Mouse (Mus musculus) urinary bladder, postnatal 36 days (tissue): Measurements from ENCODE around the gene Ifit3.
"Not testable (repeated sequence)": the region's sequence is repeated elsewhere in the genome, so short reads cannot be mapped to it uniquely, and the experiment has no call there.

Source experiments
- DNase-seq, 2 experiments: peaks; one replicate each; pipeline ENCODE4 v3.0.0; 2022; ENCODE audit warnings: low spot score in 2 of 2, mixed read lengths in 1 of 2

Gene Ifit3

DNA sequence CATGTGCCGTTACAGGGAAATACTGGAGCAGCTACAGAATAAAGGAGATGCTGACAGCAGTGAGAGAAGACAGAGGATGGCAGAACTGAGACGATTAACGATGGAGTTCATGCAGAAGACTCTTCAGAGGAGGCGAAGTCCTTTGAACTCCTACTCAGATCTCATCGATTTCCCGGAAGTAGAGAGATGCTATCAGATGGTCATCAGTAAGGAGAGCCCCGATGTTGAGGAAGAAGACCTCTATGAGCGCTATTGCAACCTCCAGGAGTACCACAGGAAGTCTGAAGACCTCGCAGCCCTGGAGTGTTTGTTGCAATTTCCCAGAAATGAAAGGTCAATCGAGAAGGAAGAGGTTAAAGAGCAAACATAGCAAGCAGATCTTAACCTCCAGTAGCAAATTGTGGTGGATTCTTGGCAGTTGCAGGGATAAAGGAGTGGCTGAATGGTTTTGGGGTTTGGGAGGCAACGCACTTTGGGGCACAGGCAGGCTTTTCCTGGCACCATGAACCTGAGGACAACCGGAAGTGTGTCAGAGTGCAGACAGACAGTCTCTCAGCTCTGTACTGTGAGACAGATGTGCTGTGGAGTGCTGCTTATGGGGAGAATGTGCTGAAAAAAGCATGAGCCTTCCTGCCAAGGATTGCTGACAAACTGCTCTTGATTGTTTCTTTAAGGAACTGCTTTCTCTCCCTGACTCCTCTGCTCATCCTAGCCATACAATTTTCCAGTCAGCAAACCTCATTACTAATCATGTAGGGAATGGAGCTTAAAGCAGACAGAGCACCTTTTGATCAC, 4.8 kb downstream of the Ifit3 start:
- not testable (repeated sequence) for DNase-seq

DNA sequence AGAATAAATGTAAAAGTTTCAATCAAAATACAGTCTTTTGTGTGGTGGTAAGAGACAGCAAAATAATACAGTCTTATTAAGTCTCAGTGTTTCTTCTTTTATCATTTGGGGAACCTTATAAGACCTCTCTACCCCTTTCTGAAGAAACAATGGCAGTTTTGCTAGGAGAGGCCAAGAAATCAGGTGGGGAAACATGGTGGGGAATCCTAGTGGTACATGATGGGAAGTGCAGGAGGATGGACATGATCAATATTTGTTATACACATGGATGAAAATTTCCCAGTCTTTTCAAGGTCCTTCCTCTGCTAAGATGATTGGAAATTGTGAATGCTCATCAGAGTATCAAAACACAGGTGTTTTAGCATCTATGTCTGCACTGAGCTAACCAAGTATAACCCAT, 5.6 kb downstream of the Ifit3 start:
- DNase-seq: no peak

DNA sequence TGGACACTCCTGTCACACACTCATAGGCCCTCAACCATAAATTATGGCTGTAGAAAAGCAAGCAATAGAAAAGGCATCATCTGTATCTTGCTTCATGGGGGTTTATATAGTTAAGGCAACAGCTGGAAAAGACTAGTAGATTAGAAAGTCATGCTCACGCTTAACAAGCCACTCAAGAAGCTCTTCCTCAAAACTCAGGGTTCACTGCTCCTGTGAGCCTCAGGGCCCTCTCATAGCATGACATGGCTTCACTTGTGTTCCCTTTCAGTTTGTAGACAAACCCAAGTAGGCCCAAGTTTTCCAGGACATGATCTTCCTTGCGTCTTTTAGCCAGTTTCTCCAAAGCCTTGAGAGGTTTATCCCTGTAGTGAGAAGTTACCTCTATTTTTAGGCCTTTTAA, 10.1 kb downstream of the Ifit3 start:
- no peak for DNase-seq

DNA sequence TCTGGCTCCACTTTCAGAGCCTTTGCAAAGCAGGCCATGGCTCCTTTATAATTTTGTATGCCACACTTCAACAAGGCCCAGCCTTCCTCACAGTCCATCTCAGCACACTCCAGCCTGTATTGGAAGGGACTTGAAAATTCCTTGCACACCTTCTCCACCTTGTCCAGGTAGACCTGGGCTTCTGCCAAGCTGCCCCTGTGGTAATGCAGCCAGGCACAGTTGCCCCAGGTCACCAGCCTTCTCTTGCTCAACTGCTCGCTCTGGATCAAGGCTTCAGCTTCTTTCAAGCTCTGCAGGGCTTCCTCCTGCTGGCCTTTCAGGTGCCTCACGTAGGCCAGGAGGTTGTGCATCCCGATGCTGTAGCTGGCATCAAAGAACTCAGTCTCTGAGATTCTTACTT, 11.2 kb downstream of the Ifit3 start:
- not testable (repeated sequence) for DNase-seq

- no peak for DNase-seq
These were observed 13.5 kb downstream of the Ifit3 start for GRCm38 (mm10) chr19:34596811-34597210.

DNA sequence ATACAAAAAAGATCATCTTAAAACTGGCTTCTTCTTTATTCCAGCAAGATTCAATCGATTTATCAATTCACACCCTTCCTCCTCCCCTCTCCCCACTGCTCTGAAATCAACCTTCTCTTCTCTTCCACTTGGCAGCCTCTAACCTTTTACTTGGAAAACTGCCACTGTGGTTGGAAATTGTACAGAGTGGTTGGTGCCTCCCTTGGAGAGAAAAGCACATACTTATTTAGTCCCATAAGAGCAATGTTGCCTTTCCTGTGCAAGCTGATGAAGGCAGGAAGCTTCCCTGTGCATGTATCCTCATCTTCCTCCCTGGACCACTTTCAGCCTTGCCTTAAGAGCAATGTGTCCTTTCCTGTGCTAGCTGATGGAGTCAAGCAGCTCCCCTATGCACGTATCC, 15.0 kb downstream of the Ifit3 start:
- DNase-seq: peak in 1 of 2 experiments; percentile 62

DNA sequence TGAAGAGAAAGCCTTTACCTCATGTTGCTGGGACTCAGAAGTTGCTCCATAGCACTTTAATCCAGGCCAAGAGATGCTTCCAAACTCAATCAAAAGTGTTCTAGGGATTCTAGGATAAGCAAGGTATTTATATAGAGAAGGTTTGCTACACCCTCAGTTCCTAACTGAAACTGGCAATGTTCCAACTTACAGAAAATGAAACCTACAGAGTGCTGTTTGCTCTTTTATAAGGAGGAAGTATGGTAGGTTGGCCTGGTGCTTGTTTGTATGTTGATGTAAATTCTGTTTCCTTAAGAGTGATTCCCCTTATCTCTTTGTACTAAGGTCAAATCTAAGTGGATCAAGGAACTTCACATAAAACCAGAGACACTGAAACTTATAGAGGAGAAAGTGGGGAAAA, 15.9 kb downstream of the Ifit3 start:
- DNase-seq: not testable (repeated sequence)

DNA sequence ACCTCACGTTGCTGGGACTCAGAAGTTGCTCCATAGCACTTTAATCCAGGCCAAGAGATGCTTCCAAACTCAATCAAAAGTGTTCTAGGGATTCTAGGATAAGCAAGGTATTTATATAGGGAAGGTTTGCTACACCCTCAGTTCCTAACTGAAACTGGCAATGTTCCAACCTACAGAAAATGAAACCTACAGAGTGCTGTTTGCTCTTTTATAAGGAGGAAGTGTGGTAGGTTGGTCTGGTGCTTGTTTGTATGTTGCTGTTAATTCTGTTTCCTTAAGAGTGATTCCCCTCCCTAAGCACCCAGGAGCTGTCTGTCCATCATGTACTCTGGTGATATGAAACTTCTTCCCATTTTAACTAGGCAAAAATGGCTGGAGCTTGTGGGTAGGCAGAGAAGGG, 18.6 kb downstream of the Ifit3 start, which contains the start of gene Ifit1bl1:
Ifit1bl1 (minus strand) TSS at position 69 of the 400 bp plus-strand sequence.
- DNase-seq: not testable (repeated sequence)

DNA sequence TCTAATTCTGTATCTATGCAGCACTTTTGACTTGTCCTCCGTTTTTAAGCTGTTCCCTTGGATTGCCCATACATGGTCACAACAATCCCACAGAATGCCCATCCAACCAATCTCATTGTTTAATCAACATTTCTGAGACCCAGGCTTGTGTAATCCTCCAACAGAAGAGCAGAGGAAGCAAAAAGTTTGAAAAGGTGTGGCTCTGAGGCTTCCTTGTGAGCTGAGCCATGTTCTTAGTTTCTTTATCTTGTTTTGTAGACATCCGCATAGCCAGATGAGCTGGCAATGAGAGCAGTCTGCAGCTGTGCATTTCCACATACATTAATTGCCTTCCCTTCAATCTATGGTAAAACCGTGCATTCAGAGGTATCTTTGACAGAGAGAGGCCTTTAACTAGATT, 22.1 kb downstream of the Ifit3 start:
- no peak for DNase-seq

GRCm38 (mm10) chr19:34607237-34608051, 24.1 kb downstream of the Ifit3 start, which contains the start of gene Ifit3b:
Gene Ifit3b, plus strand, starts transcription at chr19:34607970.
- DNase-seq: peak in 1 of 2 experiments; percentile 29

DNA sequence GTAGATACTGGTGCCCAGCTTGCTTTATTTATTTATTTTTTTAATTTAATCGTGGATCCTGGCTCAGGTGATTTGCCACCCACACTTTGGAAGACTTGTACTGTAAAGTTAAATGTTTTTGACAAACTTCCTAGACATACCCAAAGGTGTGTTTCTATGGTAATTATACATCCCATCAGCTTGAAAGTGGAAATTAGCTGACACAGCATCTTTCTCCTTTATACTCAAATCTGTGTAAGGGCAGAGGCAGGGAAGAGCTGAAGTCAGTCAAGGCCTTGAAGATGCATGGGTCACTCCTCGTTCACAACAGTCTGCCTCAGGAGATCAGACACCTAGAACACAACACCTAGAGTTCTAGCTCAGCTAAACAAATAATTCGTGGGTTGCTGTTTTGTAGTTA, 26.8 kb downstream of the Ifit3 start:
- DNase-seq: not testable (repeated sequence)

GRCm38 (mm10) chr19:34612243-34613001, 29.1 kb downstream of the Ifit3 start:
- not testable (repeated sequence) for DNase-seq

GRCm38 (mm10) chr19:34620871-34621270, 37.5 kb downstream of the Ifit3 start:
- DNase-seq: no peak

DNA sequence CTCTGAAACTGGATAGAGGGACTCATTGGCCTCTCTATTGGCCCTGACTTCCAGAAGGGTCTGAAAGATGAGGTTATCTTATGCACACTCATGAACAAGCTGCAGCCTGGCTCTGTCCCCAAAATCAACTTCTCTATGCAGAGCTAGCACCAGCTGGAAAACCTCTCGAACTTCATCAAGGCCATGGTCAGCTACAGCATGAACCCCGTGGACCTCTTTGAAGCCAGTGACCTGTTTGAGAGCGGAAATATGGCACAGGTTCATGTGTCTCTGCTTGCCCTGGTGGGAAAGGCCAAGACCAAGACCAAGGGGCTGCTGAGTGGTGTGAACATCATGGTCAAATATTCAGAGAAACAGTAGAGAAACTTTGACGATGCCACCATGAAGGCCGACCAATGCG, 40.5 kb downstream of the Ifit3 start:
- DNase-seq: no peak

DNA sequence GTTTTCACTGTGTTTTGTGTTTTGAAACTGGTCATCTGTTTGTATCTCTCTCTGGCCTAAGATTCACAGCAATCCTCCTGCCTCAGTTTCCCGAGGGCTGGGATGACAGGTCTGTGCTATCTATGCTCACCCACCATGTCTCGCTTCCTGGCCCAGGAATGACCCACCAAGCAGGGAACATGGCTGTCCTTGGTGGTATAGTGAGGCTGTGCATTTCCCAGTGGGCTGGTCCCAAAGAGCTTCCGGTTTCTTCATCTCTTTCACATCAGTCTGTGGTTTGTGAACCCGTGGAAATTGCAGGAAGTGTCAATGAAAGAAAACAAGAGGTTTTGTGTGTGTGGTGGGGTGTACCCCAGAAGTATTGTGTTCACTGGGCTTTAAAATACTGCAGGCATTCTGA, 41.3 kb downstream of the Ifit3 start:
- no peak for DNase-seq

GRCm38 (mm10) chr19:34627496-34627895, 44.2 kb downstream of the Ifit3 start:
- no peak for DNase-seq

DNA sequence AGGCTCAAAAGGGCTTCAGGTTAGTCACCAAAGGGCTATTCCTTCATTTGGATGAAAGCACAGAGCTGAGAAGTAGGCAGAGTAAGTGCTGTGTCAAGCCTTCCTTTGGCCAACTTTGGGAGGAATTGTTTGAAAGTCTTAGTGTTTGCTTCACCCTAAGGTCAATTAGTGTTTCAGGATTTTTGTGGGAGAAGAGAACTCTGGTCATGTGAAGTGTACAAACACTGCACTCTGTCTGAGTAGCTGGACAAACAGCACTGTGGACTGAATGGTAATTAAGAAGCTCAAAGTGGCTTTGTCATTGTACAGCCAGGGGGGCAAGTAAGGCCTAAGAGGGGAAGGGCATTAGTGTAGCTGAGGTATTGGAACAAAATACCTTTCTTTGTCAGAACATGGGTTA, 48.2 kb downstream of the Ifit3 start:
- DNase-seq: no peak

DNA sequence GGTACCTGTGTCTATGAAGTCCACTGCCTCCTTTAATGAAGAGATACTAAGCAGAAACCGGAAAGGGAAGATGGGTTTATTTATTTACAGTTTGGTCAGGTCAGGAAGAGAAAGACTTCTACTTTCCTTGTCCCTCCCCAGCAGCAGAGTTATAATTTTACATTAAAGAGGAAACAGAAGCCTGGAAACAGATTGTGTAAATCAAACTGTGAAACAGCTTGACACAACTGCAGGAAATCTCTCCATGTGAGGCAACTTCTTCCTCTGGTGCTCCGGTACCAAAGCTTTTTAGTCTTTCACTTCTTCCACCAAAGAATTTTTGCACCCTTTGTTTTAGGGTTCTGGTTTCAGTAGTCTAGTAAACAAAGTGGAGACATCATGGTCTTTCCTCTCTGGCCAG, 50.2 kb downstream of the Ifit3 start:
- no peak for DNase-seq

DNA sequence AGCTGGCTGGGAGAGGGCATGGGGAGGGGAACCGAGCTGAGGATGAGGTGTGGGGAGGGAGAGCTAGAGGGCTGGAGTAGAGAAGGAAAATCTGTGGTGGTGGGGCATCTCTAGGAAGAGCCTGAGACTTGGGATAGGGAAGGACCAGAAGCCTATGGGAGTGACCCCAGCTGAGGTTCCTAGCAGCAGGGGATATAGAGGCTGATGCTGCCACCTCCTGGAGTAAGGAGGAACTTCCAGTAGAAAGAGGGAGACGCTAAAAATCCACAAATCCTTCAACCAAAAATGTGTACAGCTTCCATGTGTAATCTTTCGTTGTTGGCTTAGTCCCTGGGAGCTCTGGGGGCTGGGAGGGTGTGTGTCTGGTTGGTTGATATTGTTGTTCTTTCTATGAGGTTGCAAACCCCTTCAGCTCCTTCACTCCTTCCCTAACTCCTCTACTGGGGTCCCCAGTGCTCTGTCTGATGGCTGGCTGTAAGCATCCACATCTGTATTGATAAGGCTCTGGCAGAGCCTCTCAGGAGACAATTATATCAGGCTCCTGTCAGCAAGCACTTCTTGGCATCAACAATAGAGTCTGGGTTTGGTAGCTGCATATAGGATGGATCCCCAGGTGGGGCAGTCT, 53.7 kb downstream of the Ifit3 start:
- DNase-seq: peak; percentile 30 to 51
